Mouse (Mus musculus) erythroblast, embryonic 14.5 days (primary cell): ENCODE measurements around the gene Tmem101.

Experiments
- GATA1 ChIP-seq: IDR thresholded peaks from 2 replicates; pipeline ENCODE4 v1.6.1; 2012; ENCODE audit warnings: low read length, inconsistent platforms, mixed read lengths
- TAL1 ChIP-seq: IDR thresholded peaks from 3 replicates; pipeline ENCODE4 v1.6.1; 2012; ENCODE audit warnings: low read length, inconsistent platforms, mixed read lengths

GRCm38 (mm10) chr11:102196018-102196797 lies 40.0 kb upstream of the Tmem101 start:
- TF ChIP-seq TAL1 (no peak), GATA1 (no peak)
